Mouse (Mus musculus) granulocyte monocyte progenitor cell, adult 5-6 weeks (primary cell): ENCODE measurements around the gene Ptprd. TPM values are rescaled to one million over a fixed set of nuclear protein-coding genes. Genes with fewer than 3 reads are reported as not detected.
A peak's percentile ranks its signal among the peaks of the same experiment; 100 is the strongest.

ENCODE experiments used
- ATAC-seq: replicated peaks from 2 replicates; pipeline ENCODE4 v1.8.0; 2016; ENCODE audit warnings: mild to moderate bottlenecking, moderate TSS enrichment, inconsistent platforms; ENCODE audit not compliant: poor library complexity, severe bottlenecking
- total RNA-seq, 2 experiments: library from RNA; stranded (forward) in 1 of 2; stranded (reverse) in 1 of 2; fragments of 200-712, 200-1000 nt in 1 of 2; fragments of >200 nt in 1 of 2; fragmentation: Nextera tagmentation in 1 of 2; gene quantifications; 2 replicates each; pipeline ENCODE4 v1.2.3; 2014 to 2017

Gene Ptprd
- total RNA-seq (2014; fragmentation: Nextera tagmentation) (not detected in 2 replicates), total RNA-seq (2017) (not detected in 2 replicates)

GRCm38 (mm10) chr4:78211529-78212494 lies at the start of gene Ptprd:
Gene Ptprd (minus strand): TSS chr4:78211961.
- ATAC-seq: peak; percentile 44; the same call in 1 of the 2 replicates

GRCm38 (mm10) chr4:78235820-78236219 lies 24.1 kb upstream of the Ptprd start:
- ATAC-seq: no peak

- no peak for ATAC-seq
Measured at GRCm38 (mm10) chr4:78235316-78235715, 23.6 kb upstream of the Ptprd start.

- ATAC-seq: no peak
Measured at GRCm38 (mm10) chr4:78234681-78235080, 22.9 kb upstream of the Ptprd start.

GRCm38 (mm10) chr4:78213949-78214348 lies 2.2 kb upstream of the Ptprd start:
- ATAC-seq: no peak

GRCm38 (mm10) chr4:78212941-78213340 lies 1.2 kb upstream of the Ptprd start:
- no peak for ATAC-seq

GRCm38 (mm10) chr4:78210878-78211528 lies 758 bp downstream of the Ptprd start:
- no peak for ATAC-seq

- ATAC-seq: no peak
Measured at GRCm38 (mm10) chr4:78205018-78205417, 6.7 kb downstream of the Ptprd start.

GRCm38 (mm10) chr4:78168447-78168846 lies 43.3 kb downstream of the Ptprd start:
- no peak for ATAC-seq

GRCm38 (mm10) chr4:78160451-78160850 lies 51.3 kb downstream of the Ptprd start:
- ATAC-seq: no peak

- no peak for ATAC-seq
Measured at GRCm38 (mm10) chr4:78150561-78150960, 61.2 kb downstream of the Ptprd start.

GRCm38 (mm10) chr4:78142767-78143148 lies 69.0 kb downstream of the Ptprd start:
- ATAC-seq: no peak

- no peak for ATAC-seq
Measured at GRCm38 (mm10) chr4:78142088-78142766, 69.5 kb downstream of the Ptprd start.

GRCm38 (mm10) chr4:78110898-78111297 lies 100.9 kb downstream of the Ptprd start:
- ATAC-seq: no peak

GRCm38 (mm10) chr4:78097526-78097925 lies 114.2 kb downstream of the Ptprd start:
- ATAC-seq: no peak

- no peak for ATAC-seq
Measured at GRCm38 (mm10) chr4:78082744-78083143, 129.0 kb downstream of the Ptprd start.

GRCm38 (mm10) chr4:78077499-78077898 lies 134.3 kb downstream of the Ptprd start:
- no peak for ATAC-seq

- no peak for ATAC-seq
Measured at GRCm38 (mm10) chr4:78077087-78077486, 134.7 kb downstream of the Ptprd start.

GRCm38 (mm10) chr4:78038401-78038800 lies 173.4 kb downstream of the Ptprd start:
- no peak for ATAC-seq

GRCm38 (mm10) chr4:78002065-78002464 lies 209.7 kb downstream of the Ptprd start:
- ATAC-seq: no peak

- ATAC-seq: no peak
Measured at GRCm38 (mm10) chr4:77992709-77993108, 219.1 kb downstream of the Ptprd start.
